Mouse (Mus musculus): ENCODE results near the gene H3f3b. TPM values are rescaled to one million over a fixed set of nuclear protein-coding genes. Genes with fewer than 3 reads are reported as not detected.
"Not testable (repeated sequence)": the region's sequence is repeated elsewhere in the genome, so short reads cannot be mapped to it uniquely, and the experiment has no call there.

H3f3b gene
- total RNA-seq, 2 experiments from 2014 or later: 460 to 1,017 TPM

- ATAC-seq (replicated peaks; ENCODE audit: poor library complexity, severe bottlenecking): not testable (repeated sequence)
Observed at GRCm38 (mm10) chr11:116023074-116023770, 4.5 kb downstream of the H3f3b start.

- ATAC-seq (replicated peaks; ENCODE audit: poor library complexity, severe bottlenecking): no peak
Observed at GRCm38 (mm10) chr11:116022256-116022780, 5.4 kb downstream of the H3f3b start.

DNA sequence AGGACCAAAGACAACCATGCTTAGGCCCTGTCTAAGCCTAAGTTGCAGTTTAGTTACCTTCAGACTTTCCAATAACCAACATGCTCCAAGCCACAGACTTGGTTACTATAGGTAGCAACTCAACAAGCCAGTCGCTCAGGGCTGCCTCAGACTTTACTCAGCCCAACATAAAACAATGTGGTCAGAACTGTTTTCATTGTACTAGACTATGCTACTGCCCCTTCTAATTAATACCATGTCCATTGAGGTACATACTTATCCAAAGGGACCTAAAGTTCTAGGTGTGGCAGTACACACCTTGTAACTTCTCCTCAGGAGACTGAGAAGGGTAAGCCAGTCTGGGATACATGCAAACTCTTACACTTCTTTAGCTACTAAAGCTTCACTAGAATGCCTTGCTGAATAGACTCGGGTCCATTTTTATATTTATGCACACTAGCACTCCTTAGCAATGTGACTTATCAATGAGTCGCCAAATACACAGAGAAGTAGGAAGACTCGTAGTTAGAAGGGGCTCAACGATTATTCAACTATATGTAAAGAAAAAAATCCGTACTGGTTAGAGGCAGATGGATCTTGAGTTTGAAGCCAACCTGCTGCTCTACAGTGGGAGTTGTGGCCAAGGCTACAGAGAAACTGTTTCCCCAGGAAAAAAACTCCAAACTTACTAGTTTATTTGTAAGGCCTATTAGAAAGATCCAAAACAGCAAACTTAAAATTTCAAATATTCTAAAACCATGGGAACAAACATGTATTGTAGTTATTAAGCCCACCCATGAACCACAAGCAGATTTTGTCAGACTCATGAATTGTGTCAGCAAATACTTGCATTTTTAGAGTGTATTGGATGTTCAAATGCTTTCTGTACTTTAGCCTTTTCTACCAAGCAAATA lies 6.2 kb downstream of the H3f3b start:
- ATAC-seq (replicated peaks; ENCODE audit: poor library complexity, severe bottlenecking): no peak

DNA sequence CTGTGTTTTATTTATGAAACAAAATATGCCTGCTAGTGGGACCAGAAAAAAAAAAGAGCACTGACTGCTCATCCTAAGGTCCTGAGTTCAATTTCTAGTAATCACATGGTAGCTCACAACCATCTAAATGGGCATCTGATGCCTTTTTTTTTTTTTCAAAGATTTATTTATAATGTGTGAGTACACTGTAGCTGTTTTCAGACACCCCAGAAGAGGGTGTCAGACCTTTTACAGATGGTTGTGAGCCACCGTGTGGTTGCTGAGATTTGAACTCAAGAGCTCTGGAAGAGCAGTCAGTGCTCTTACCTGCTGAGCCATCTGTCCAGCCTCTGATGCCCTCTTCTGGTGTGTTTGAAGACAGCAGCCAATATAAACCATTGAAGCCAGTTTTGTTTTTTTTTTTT lies 7.2 kb downstream of the H3f3b start:
- ATAC-seq (replicated peaks; ENCODE audit: poor library complexity, severe bottlenecking): no peak

GRCm38 (mm10) chr11:116019976-116020411 lies 7.8 kb downstream of the H3f3b start:
- no peak for ATAC-seq (replicated peaks; ENCODE audit: poor library complexity, severe bottlenecking)

GRCm38 (mm10) chr11:116019360-116019791 lies 8.4 kb downstream of the H3f3b start:
- ATAC-seq (replicated peaks; ENCODE audit: poor library complexity, severe bottlenecking): no peak

GRCm38 (mm10) chr11:116018867-116019266 lies 8.9 kb downstream of the H3f3b start:
- ATAC-seq (replicated peaks; ENCODE audit: poor library complexity, severe bottlenecking): not testable (repeated sequence)

DNA sequence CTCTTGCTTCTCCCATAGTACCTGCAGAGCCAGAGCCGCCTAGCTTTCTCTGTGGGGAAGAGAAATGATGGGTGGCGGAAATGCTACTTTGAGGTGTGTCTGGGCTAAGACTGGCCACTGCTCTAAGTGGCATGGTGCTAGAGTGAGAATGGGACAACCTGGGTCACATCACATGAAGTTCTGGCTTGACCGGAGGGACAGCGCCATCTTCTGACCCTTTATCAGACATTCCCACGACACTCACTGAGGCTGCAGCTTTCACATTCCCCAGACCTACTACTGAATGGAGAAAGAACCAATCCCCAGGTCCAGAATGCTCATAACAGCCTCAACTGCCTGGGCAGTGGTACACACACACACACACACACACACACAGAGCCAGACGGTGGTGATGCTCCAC lies 9.7 kb downstream of the H3f3b start:
- peak; percentile 52 for ATAC-seq (replicated peaks; ENCODE audit: poor library complexity, severe bottlenecking)

DNA sequence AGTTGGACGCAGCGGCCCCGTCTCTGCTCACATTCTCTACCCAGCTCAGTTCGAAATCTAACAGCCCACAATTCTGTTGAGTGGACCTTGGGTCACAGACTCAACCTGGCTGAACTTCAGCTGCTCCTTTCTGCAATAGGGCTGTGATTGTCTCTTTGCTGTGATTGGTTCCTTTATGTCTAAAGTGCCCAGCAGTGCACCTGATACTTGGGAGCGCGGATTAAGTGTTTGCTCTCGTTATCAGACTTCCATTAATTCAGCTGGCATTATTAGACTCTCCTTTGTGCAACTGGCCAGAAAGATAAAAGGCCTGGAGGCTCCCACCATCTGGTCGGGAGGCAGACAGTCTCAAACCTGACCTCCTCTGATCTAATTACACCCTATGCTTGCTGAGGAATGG lies 12.9 kb downstream of the H3f3b start:
- ATAC-seq (replicated peaks; ENCODE audit: poor library complexity, severe bottlenecking): no peak

DNA sequence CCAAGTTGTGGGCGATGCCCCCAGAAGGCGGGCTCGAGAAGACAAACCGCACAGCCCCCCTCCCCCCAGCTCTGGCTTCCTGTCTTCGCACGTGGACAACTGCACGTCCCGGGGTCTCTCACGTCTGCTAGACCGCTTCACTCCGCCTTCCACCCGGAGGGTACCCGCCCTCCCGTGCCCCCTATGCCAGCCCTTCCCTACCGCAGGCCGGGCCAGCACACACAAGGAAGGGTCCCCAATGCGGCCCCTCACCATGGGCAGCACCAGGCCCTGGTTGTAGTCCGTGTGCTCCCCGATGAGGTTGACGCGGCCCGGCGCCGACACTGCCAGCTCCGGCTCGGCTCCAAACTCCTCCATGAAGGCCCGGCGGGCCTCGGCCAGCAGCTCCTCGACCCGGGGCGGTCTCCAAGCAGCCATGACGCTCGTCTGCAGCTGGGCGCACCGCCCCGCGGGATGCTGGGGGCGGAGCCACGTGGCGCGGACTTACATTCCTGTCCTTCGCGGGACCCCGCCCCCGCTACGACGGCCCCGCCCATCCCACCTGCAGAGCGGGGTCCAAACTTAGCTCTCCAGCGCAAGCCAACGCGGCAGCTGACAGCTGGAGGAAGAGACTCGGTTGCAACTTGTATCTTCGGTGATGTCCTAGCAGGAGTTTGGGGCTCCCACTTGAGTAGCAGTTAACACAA lies 15.4 kb downstream of the H3f3b start, which contains the start of gene Galk1:
TSS of gene Galk1 (minus strand) at position 458 of the 686 bp plus-strand sequence.
- ATAC-seq (replicated peaks; ENCODE audit: poor library complexity, severe bottlenecking): peak; percentile 88

- ATAC-seq (replicated peaks; ENCODE audit: poor library complexity, severe bottlenecking): no peak
Observed at GRCm38 (mm10) chr11:116011529-116012261, 16.1 kb downstream of the H3f3b start.

DNA sequence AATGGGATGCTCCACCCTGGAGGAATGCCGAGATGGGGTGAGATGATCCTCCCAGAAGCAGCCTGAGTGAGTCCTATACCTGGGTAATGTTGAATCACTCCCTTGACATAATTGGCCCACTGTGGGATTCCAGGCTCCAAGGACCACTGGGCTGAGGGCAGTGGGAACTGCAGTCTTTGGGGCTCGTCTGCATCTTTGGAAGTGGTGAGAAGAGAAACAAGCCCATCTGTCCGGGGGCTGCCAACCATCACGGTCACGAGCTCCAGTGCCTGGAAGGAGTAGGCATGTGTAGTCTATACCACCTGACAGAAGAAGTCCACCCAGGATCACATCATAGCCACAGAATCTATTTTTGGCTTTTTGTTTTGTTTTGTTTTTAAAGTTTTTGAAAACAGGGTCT lies 16.8 kb downstream of the H3f3b start:
- no peak for ATAC-seq (replicated peaks; ENCODE audit: poor library complexity, severe bottlenecking)

GRCm38 (mm10) chr11:116010146-116010545 lies 17.6 kb downstream of the H3f3b start:
- no peak for ATAC-seq (replicated peaks; ENCODE audit: poor library complexity, severe bottlenecking)

- ATAC-seq (replicated peaks; ENCODE audit: poor library complexity, severe bottlenecking): no peak
Observed at GRCm38 (mm10) chr11:116009661-116010060, 18.1 kb downstream of the H3f3b start.

- no peak for ATAC-seq (replicated peaks; ENCODE audit: poor library complexity, severe bottlenecking)
Observed at GRCm38 (mm10) chr11:116008832-116009375, 18.9 kb downstream of the H3f3b start.

DNA sequence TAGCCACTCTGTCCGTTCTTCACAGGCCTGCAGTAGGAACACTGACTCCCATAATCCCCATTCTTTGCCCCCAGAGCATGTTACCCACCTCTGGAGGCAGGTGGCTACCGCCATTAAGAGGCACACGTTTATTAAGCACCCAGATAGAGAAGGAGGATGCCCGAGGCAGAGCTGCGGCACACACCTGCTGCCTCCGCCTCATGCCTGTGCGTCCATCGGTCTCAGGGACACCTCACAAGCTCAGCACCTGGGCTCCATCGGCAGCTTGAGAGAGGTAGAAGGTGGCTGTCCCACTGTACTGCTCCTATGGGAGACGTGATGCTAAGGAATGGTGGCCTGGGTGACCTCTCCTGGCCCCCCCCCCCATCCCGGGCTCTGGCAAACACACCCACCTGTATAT lies 19.4 kb downstream of the H3f3b start:
- ATAC-seq (replicated peaks; ENCODE audit: poor library complexity, severe bottlenecking): no peak

DNA sequence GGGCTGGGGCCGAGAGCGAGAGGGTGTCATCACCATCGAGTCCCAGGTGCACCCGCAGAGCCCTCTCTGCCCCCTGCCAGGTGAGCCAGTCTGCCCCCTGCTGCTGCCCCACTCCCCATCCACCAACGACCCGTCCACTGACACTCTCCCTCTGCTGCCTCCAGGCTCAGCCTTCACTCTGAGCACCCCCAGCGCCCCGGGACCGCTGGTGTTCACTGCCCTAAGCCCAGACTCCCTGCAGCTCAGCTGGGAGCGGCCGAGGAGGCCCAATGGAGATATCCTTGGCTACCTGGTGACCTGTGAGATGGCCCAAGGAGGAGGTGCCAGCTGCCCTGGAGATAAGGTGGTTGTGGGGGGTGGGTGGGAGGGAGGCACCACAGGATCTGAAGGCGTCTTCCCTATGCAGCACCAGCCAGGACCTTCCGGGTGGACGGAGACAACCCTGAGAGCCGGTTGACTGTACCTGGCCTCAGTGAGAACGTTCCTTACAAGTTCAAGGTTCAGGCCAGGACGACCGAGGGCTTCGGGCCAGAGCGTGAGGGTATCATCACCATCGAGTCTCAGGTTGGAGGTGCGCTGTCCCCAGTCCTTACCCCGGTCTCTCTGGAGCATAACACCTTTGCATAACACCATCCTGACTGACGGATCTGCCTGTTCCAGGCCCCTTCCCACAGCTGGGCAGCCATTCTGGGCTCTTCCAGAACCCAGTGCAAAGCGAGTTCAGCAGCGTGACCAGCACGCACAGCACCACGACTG lies 20.5 kb downstream of the H3f3b start:
- ATAC-seq (replicated peaks; ENCODE audit: poor library complexity, severe bottlenecking): no peak

DNA sequence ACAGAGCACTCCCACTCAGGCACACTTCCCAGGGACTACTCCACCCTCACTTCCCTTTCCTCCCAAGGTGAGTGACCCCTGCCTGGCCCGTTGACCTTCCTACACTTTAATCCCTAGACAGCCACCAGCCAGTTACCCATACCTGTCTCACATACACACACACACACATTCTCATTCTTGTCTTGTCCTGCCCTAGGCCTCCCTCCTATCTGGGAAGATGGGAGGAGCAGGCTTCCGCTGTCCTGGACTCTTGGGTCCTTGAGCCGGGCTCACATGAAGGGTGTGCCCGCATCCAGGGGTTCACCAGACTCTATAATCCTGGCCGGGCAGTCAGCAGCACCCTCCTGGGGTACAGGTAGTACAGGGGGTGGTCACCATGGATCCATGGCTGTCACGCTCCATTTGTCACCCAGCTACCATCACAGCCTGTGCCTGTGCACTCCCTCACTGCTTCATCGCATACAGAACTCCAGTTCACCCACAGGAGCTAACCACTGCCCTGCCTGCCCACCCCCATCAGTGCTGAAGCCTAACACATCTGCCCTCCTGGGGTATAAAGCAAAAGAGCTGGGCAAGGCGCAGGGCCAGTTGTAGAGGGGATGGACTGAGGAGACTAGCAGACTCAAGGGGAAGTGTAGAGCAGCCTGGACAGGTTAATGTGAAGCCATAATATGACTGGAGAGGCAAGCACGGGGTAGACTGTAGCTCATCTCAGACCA lies 21.9 kb downstream of the H3f3b start:
- ATAC-seq (replicated peaks; ENCODE audit: poor library complexity, severe bottlenecking): no peak

Data from granulocyte monocyte progenitor cell, adult 5-6 weeks (primary cell).